Mouse (Mus musculus) intestine, embryonic 16.5 days (tissue): ENCODE results near the gene Tmem130. TPM values are rescaled to one million over a fixed set of nuclear protein-coding genes. Genes with fewer than 3 reads are reported as not detected.
A peak's percentile ranks its signal among the peaks of the same experiment; 100 is the strongest.

Experiments used
- ATAC-seq: fragments of 200-750 bp; cut with Nextera tagmentation; 2 replicates; pipeline ENCODE4 v1.8.0; 2017; ENCODE audit warnings: moderate TSS enrichment, moderate library complexity
- H3K27ac ChIP-seq: fragments of 300-500 bp; sonication (generic); 2 replicates; pipeline ENCODE4 v1.5.1; 2014; ENCODE audit warnings: mild to moderate bottlenecking, low read length
- H3K27me3 ChIP-seq: fragments of 300-500 bp; sonication (generic); replicated peaks from 2 replicates; pipeline ENCODE4 v1.6.1; 2014; ENCODE audit warnings: low read length, control low read depth, mixed read lengths; ENCODE audit not compliant: control insufficient read depth, insufficient read depth
- H3K36me3 ChIP-seq: fragments of 300-500 bp; sonication (generic); 2 replicates; pipeline ENCODE4 v1.6.1; 2014; ENCODE audit warnings: low read length, control low read depth; ENCODE audit not compliant: control insufficient read depth, insufficient read depth
- H3K4me1 ChIP-seq: fragments of 300-500 bp; sonication (generic); 2 replicates; pipeline ENCODE4 v1.6.1; 2014; ENCODE audit warnings: low read length, control low read depth, mixed read lengths; ENCODE audit not compliant: control insufficient read depth, insufficient read depth
- H3K4me2 ChIP-seq: fragments of 300-500 bp; sonication (generic); 2 replicates; pipeline ENCODE4 v1.6.1; 2014; ENCODE audit warnings: low read depth, low read length, control low read depth
- H3K4me3 ChIP-seq: fragments of 300-500 bp; sonication (generic); 2 replicates; pipeline ENCODE4 v1.5.1; 2014; ENCODE audit warnings: mild to moderate bottlenecking, low read length
- H3K9ac ChIP-seq: fragments of 300-500 bp; sonication (generic); 2 replicates; pipeline ENCODE4 v1.6.1; 2014; ENCODE audit warnings: low read depth, low read length
- H3K9me3 ChIP-seq: fragments of 300-500 bp; sonication (generic); 2 replicates; pipeline ENCODE4 v1.6.1; 2016; ENCODE audit warnings: low read length, control low read depth; ENCODE audit not compliant: control insufficient read depth
- WGBS: fragments of 180-500 bp; shearing (Covaris S2); extraction: QIAGEN DNeasy Blood & Tissue Kit; methylation state at CpG from one replicate; pipeline ENCODE4 v1.1.7; 2014; 5-methylcytosine and 5-hydroxymethylcytosine counted together
- polyA plus RNA-seq: library from polyadenylated mRNA; unstranded; fragments of >200 nt; fragmentation: Nextera tagmentation; extraction: Ambion mirVana; gene quantifications from 2 replicates; pipeline ENCODE4 v1.2.1, GENCODE M21; 2015

Gene Tmem130
- polyA plus RNA-seq, 1 experiment from 2014 or later: 2.6 TPM

DNA sequence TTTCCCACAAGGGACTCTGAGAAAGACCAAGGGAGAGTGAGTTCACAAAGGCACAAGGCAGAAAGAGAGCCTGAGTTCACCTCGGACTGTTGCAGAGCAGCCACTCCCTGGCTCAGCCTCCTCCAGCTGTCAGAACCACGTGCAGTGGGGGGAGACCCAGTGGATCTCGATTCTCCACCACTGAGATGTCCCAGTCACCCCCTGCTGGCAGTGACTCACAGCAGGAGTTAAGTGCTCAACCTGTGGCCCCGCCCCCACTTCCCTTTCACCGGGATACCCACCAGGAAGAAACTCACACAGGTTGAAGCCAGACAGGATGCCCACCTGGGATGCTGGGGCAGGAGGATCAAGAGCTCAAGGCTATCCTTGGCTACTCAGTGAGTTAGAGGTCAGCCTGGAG lies 9.2 kb downstream of the Tmem130 start:
- H3K9me3 ChIP-seq: no peaks in the 10 kb centered on the region
- no peak overlapping the region for H3K9ac ChIP-seq
- H3K4me3 ChIP-seq: no peak overlapping the region
- peak; percentile 35; the same call in 1 of the 2 replicates for ATAC-seq
- 9% methylated on average over 5 of the region's 5 CpGs for WGBS
- H3K27me3 ChIP-seq: no peaks in the 10 kb centered on the region
- no peaks in the 10 kb centered on the region for H3K36me3 ChIP-seq
- no peaks in the 10 kb centered on the region; the same call in 1 of the 2 replicates for H3K4me1 ChIP-seq
- no peak overlapping the region for H3K27ac ChIP-seq
- no peak overlapping the region for H3K4me2 ChIP-seq

DNA sequence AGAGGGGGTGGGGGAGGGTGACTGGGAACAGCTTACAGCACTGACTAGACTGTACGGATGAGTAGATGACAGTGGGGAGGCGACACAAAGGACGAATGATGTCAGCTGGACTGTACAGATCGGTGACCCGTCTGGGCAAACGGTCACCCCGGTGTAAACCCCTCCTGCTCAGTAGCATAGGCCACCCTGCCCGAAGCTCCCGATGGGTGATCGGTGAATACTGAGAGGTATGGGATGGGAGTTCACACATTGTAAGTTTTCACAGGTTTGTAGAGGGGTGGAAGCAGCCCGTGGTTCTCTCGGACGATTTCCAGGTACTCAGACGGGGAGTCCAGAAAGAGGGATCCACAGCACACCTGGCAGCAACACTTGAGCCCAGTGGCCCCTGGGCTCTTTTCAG lies 24.5 kb downstream of the Tmem130 start:
- Histone ChIP-seq H3K36me3 (no peaks in the 10 kb centered on the region), H3K27ac (no peak overlapping the region), H3K9me3 (no peaks in the 10 kb centered on the region), H3K9ac (no peak overlapping the region), H3K4me2 (no peak overlapping the region), H3K4me3 (no peak overlapping the region), H3K4me1 (no peaks in the 10 kb centered on the region), H3K27me3 (no peaks in the 10 kb centered on the region)
- WGBS: 86% methylated on average over 14 of the region's 14 CpGs
- ATAC-seq: no peak

DNA sequence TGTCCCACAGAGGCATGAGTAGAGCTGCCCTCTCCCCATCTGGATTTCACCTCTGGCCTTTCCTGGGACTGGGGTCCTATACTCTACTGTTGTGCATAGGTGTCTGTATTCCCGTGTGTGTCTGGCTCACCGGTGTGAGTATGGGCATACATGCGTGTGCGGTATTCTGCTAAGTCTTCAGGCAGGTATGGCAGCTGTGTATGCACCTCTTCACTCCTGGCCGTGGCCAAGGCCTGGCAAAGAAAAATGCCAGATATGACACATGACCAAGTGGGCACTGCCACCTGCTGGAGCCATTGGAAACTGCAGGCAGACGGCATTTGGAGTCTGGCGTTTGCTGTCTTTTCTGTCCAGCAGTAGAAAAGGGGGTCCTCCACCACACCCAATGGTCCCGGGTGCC lies 26.7 kb downstream of the Tmem130 start:
- no peak for ATAC-seq
- H3K4me2 ChIP-seq: no peak overlapping the region
- WGBS: 33% methylated on average over 8 of the region's 8 CpGs
- H3K27ac ChIP-seq: no peak overlapping the region
- no peak overlapping the region for H3K4me3 ChIP-seq
- no peaks in the 10 kb centered on the region for H3K36me3 ChIP-seq
- H3K9me3 ChIP-seq: no peaks in the 10 kb centered on the region
- H3K4me1 ChIP-seq: no peaks in the 10 kb centered on the region
- no peaks in the 10 kb centered on the region for H3K27me3 ChIP-seq
- no peak overlapping the region for H3K9ac ChIP-seq

DNA sequence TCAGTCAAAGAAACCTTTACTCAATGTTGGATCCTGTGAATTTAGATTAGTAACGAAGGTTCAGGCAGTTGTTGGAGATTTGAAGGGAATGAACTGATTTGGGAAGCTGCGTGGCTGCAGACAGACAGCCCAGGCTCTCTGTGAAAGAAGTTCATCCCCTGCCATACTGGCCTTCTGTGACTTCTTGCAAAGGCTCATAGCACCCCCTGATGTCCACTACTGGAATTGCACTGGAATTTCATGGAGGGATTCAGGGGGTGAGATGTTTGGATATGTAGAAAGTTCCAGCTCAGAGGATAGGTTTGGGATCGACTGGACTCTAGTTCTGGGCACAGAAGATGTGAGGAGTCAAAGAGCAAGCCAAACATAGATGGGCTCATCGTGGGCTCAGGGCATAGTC lies 27.7 kb downstream of the Tmem130 start:
- no peaks in the 10 kb centered on the region for H3K9me3 ChIP-seq
- ATAC-seq: no peak
- no peaks in the 10 kb centered on the region for H3K36me3 ChIP-seq
- H3K4me1 ChIP-seq: no peaks in the 10 kb centered on the region
- WGBS: 29% methylated on average over 4 of the region's 4 CpGs
- no peak overlapping the region for H3K4me2 ChIP-seq
- no peak overlapping the region for H3K9ac ChIP-seq
- H3K27ac ChIP-seq: no peak overlapping the region
- H3K27me3 ChIP-seq: no peaks in the 10 kb centered on the region
- no peak overlapping the region for H3K4me3 ChIP-seq

DNA sequence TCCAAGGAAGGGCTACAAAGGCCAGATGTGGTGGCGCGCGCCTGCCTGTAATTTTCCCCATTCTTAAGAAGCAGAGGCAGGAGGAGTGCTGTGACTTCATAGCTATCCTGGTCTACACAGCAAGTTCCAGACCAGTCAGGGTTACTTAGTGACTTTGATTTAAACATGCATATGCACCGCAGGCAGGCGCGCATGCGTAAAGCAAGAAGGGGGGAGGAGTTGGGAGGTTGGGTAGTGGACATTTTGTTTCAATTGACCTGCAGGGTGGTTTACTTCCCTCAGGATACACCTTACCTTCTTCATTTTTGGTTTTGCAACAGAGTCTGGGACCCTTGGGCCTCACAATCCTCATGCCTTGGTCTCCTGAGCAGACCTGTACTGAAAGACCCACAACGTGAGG lies 32.4 kb downstream of the Tmem130 start:
- Histone ChIP-seq H3K4me3 (no peak overlapping the region), H3K4me1 (no peaks in the 10 kb centered on the region), H3K36me3 (no peaks in the 10 kb centered on the region), H3K9ac (no peak overlapping the region), H3K9me3 (no peaks in the 10 kb centered on the region), H3K27ac (no peak overlapping the region), H3K27me3 (peaks cover 5% of the 10 kb centered on the region; the same call in 1 of the 2 replicates), H3K4me2 (no peak overlapping the region)
- 78% methylated on average over 8 of the region's 8 CpGs for WGBS
- ATAC-seq: no peak

DNA sequence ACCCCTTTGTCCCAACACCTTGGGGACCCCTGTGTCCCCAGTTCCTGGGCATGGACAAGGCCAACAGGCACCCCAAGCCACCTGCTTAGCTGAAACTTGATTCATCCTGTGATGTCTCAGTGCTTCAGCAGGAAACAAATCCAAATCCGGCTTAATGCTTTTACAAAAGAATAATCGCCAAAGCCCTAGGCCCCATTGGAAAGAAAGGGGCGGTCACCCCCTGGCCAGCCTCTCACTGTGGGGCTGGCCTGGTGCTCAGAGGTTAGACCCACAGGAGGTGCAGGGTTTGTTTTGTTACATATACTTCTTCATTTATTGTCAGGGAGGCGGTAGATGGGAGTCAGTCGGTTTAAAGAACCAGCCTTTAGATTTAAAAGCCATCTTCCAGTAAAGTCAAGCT lies 33.4 kb downstream of the Tmem130 start:
- H3K4me3 ChIP-seq: no peak overlapping the region
- no peaks in the 10 kb centered on the region for H3K36me3 ChIP-seq
- 48% methylated on average over 5 of the region's 5 CpGs for WGBS
- no peak overlapping the region for H3K4me2 ChIP-seq
- H3K27me3 ChIP-seq: peaks cover 5% of the 10 kb centered on the region; the same call in 1 of the 2 replicates
- no peaks in the 10 kb centered on the region for H3K4me1 ChIP-seq
- ATAC-seq: no peak
- no peak overlapping the region for H3K27ac ChIP-seq
- no peaks in the 10 kb centered on the region for H3K9me3 ChIP-seq
- no peak overlapping the region for H3K9ac ChIP-seq

DNA sequence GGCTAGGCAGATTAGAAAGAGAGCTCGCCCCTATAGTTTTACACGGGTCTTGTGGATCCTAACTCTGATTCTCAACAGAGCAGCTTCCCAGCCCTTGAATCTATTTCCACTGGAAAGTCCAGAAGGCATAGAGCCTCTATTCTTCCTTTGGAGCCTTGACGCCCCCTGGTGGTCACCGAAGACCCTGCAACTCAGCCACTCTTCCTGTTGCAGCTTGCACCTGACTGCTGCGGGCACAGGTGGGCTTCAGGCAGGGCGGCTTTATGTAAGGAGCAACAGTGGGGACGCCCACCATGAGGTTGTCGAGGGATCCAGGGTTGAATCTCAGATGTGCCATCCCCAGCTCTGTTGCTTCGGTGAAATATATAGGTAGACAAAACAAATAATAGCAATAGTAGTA lies 34.5 kb downstream of the Tmem130 start:
- no peak overlapping the region for H3K4me3 ChIP-seq
- no peaks in the 10 kb centered on the region for H3K36me3 ChIP-seq
- no peak overlapping the region for H3K27ac ChIP-seq
- H3K4me2 ChIP-seq: no peak overlapping the region
- WGBS: 7% methylated on average over 9 of the region's 9 CpGs
- ATAC-seq: 0 out of 2 replicates have a peak, but pooled peaks have one; percentile 23
- peaks cover 5% of the 10 kb centered on the region; the same call in 1 of the 2 replicates for H3K27me3 ChIP-seq
- no peaks in the 10 kb centered on the region for H3K4me1 ChIP-seq
- no peak overlapping the region for H3K9ac ChIP-seq
- H3K9me3 ChIP-seq: no peaks in the 10 kb centered on the region

DNA sequence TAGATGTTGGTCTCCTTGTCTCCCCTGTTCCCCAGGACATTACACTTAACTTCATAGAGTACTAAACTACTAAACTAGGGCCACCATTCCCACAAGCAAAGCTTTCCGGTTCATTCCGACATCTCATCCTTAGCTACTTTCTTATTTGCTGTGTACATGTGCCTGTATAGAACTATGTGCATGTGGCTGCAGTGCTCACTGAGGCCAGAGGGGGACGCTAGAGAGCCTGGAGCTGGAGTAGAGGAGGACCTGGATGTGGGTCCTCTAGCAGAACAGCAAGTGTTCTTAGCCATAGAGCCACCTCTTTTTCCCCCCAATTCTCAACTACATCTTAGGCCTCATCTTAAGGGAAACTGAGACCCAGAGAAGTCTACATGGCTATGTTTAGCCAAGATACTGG lies 36.1 kb downstream of the Tmem130 start:
- Histone ChIP-seq H3K36me3 (no peaks in the 10 kb centered on the region), H3K4me2 (no peak overlapping the region), H3K9ac (no peak overlapping the region), H3K27me3 (peaks cover 5% of the 10 kb centered on the region; the same call in 1 of the 2 replicates), H3K27ac (no peak overlapping the region), H3K4me1 (no peaks in the 10 kb centered on the region), H3K4me3 (no peak overlapping the region), H3K9me3 (no peaks in the 10 kb centered on the region)
- no peak for ATAC-seq
- WGBS: 76% methylated on average over 3 of the region's 3 CpGs

DNA sequence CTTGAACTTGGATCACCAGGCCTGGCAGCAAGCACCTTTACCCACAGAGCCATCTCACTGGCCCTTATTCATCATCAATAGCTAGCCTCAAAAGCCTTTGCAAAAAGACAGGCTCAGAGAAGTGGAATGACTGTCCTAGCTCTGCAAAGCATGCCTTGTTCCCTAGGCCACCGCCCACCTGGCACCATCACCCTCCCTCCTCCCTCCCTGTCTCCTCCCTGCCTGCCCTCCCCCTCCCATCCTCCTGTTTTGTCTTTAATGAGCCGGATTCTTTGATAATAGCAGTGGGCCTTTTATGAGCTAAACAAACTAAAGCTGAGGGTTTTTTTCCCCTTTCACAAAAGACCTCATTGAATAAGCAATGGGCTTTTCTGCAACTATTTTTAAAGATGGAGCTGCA lies 36.7 kb downstream of the Tmem130 start:
- no peak for ATAC-seq
- H3K27me3 ChIP-seq: peaks cover 5% of the 10 kb centered on the region; the same call in 1 of the 2 replicates
- H3K4me1 ChIP-seq: no peaks in the 10 kb centered on the region
- no peak overlapping the region for H3K27ac ChIP-seq
- no peaks in the 10 kb centered on the region for H3K36me3 ChIP-seq
- 34% methylated on average over 2 of the region's 2 CpGs for WGBS
- no peak overlapping the region for H3K4me2 ChIP-seq
- no peaks in the 10 kb centered on the region for H3K9me3 ChIP-seq
- H3K9ac ChIP-seq: no peak overlapping the region
- H3K4me3 ChIP-seq: no peak overlapping the region

DNA sequence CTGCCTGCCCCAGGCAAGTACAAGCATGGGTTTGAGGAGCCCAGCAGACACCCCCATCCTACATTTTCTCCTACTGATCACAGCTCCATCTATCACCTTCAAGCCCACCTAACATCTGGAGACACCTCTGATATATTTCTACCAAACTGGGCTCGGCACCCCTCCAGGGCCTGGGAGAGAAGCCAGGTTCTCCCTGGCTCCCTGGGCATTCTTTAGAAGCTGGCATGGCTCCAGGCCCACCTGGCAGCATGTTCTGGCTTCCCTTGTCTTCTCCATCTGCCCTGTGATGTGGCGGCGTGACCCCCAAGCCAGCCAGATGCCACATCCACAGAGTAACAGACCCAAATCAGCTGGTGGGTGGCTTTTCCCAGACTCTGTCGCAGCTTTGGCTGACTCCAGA lies 41.3 kb downstream of the Tmem130 start:
- Histone ChIP-seq H3K27ac (no peak overlapping the region), H3K4me3 (no peak overlapping the region), H3K4me2 (no peak overlapping the region), H3K9ac (no peak overlapping the region), H3K27me3 (no peaks in the 10 kb centered on the region), H3K4me1 (no peaks in the 10 kb centered on the region), H3K9me3 (no peaks in the 10 kb centered on the region), H3K36me3 (no peaks in the 10 kb centered on the region)
- 72% methylated on average over 4 of the region's 4 CpGs for WGBS
- ATAC-seq: no peak
